Mouse (Mus musculus): ENCODE data around the gene Chd4. TPM values are rescaled to one million over a fixed set of nuclear protein-coding genes. Genes with fewer than 3 reads are reported as not detected.

Gene Chd4
- polyA plus RNA-seq, 1 experiment from 2014 or later, result 66.6 TPM

GRCm38 (mm10) chr6:125097951-125098350, 2.2 kb downstream of the Chd4 start:
- Histone ChIP-seq H3K4me3 (ENCODE audit: low read length) (peak overlapping the region; percentile 86), H3K4me2 (ENCODE audit: low read length) (peak overlapping the region; percentile 91), H3K9ac (ENCODE audit: low read depth, low read length) (peak overlapping the region; percentile 95), H3K36me3 (ENCODE audit: control insufficient read depth, insufficient read depth, low read length) (peaks cover 27% of the 10 kb centered on the region), H3K27me3 (replicated peaks; ENCODE audit: control insufficient read depth, insufficient read depth, low read length) (no peaks in the 10 kb centered on the region), H3K9me3 (ENCODE audit: control insufficient read depth, low read length) (no peaks in the 10 kb centered on the region), H3K27ac (ENCODE audit: low read depth, low read length) (no peak overlapping the region), H3K4me1 (ENCODE audit: control insufficient read depth, insufficient read depth, low read depth, low read length) (peaks cover 35% of the 10 kb centered on the region)
- no peak for ATAC-seq
- whole genome bisulfite sequencing, result 51% methylated on average over 8 of the region's 8 CpGs

- no peaks in the 10 kb centered on the region for H3K9me3 ChIP-seq (ENCODE audit: control insufficient read depth, low read length)
- H3K36me3 ChIP-seq (ENCODE audit: control insufficient read depth, insufficient read depth, low read length), result peaks cover 28% of the 10 kb centered on the region
- 34% methylated on average over 3 of the region's 3 CpGs for WGBS
- H3K4me1 ChIP-seq (ENCODE audit: control insufficient read depth, insufficient read depth, low read depth, low read length), result peaks cover 35% of the 10 kb centered on the region
- H3K9ac ChIP-seq (ENCODE audit: low read depth, low read length), result peak overlapping the region; percentile 95
- peak overlapping the region; percentile 86 for H3K4me3 ChIP-seq (ENCODE audit: low read length)
- no peaks in the 10 kb centered on the region for H3K27me3 ChIP-seq (replicated peaks; ENCODE audit: control insufficient read depth, insufficient read depth, low read length)
- peak overlapping the region; percentile 91 for H3K4me2 ChIP-seq (ENCODE audit: low read length)
- peak overlapping the region; percentile 14; the same call in 1 of the 2 replicates for H3K27ac ChIP-seq (ENCODE audit: low read depth, low read length)
- no peak for ATAC-seq
These were observed 2.7 kb downstream of the Chd4 start for GRCm38 (mm10) chr6:125098513-125098912.

DNA sequence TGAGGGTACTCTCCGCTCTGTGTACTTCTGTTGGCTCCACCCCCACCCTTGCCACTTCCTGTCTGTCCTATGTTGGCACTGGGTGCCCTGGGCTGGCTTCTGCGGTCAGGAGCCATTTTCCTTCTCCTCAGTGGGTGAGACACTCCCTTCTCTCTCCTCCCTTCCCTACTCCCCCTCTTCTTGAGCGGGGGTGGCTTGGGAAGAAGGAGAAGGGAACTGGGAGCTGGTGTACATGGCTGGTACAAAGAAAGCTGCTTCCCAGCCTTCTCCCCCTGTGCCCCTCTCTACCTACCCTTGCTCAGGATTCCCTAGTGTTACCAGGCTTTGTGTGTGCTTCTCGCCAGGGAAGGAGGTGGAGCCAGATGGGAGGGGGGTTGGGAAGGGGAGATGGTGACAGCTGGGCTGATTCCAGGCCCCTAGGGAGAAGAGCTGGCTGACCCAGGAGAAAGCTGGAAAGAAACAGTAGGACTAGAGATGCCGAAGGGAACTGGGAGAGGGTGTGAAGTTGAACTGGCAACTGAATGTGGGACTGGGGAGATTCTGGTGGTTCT, 3.7 kb downstream of the Chd4 start:
- Histone ChIP-seq H3K4me1 (ENCODE audit: control insufficient read depth, insufficient read depth, low read depth, low read length) (peaks cover 35% of the 10 kb centered on the region), H3K36me3 (ENCODE audit: control insufficient read depth, insufficient read depth, low read length) (peaks cover 29% of the 10 kb centered on the region), H3K4me3 (ENCODE audit: low read length) (peak overlapping the region; percentile 16), H3K27ac (ENCODE audit: low read depth, low read length) (peak overlapping the region; percentile 72), H3K9ac (ENCODE audit: low read depth, low read length) (peak overlapping the region; percentile 19), H3K27me3 (replicated peaks; ENCODE audit: control insufficient read depth, insufficient read depth, low read length) (no peaks in the 10 kb centered on the region), H3K4me2 (ENCODE audit: low read length) (peak overlapping the region; percentile 91), H3K9me3 (ENCODE audit: control insufficient read depth, low read length) (no peaks in the 10 kb centered on the region)
- 26% methylated on average over 4 of the region's 5 CpGs for WGBS
- no peak for ATAC-seq

DNA sequence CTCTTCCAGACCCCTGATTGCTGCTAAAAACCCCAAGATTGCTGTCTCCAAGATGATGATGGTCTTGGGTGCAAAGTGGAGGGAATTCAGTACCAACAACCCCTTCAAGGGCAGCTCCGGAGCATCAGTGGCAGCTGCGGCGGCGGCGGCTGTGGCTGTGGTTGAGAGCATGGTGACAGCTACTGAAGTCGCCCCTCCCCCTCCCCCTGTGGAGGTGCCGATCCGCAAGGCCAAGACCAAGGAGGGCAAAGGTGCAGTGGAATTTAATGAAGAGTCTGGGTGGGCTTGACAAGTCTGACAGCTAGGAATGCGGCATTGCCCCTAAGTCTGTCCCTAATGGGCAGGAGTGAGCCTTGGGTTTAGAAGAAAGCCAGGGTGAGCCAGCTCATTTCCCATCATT, 5.7 kb downstream of the Chd4 start:
- Histone ChIP-seq H3K4me3 (ENCODE audit: low read length) (no peak overlapping the region), H3K27me3 (replicated peaks; ENCODE audit: control insufficient read depth, insufficient read depth, low read length) (no peaks in the 10 kb centered on the region), H3K27ac (ENCODE audit: low read depth, low read length) (no peak overlapping the region), H3K4me1 (ENCODE audit: control insufficient read depth, insufficient read depth, low read depth, low read length) (peaks cover 31% of the 10 kb centered on the region), H3K9ac (ENCODE audit: low read depth, low read length) (no peak overlapping the region), H3K4me2 (ENCODE audit: low read length) (no peak overlapping the region), H3K9me3 (ENCODE audit: control insufficient read depth, low read length) (no peaks in the 10 kb centered on the region), H3K36me3 (ENCODE audit: control insufficient read depth, insufficient read depth, low read length) (peaks cover 44% of the 10 kb centered on the region)
- no peak for ATAC-seq
- 79% methylated on average over 7 of the region's 9 CpGs for WGBS

- Histone ChIP-seq H3K4me3 (ENCODE audit: low read length) (no peak overlapping the region), H3K27ac (ENCODE audit: low read depth, low read length) (no peak overlapping the region), H3K9ac (ENCODE audit: low read depth, low read length) (no peak overlapping the region), H3K4me2 (ENCODE audit: low read length) (no peak overlapping the region), H3K4me1 (ENCODE audit: control insufficient read depth, insufficient read depth, low read depth, low read length) (peaks cover 11% of the 10 kb centered on the region), H3K9me3 (ENCODE audit: control insufficient read depth, low read length) (no peaks in the 10 kb centered on the region), H3K36me3 (ENCODE audit: control insufficient read depth, insufficient read depth, low read length) (peaks cover 70% of the 10 kb centered on the region), H3K27me3 (replicated peaks; ENCODE audit: control insufficient read depth, insufficient read depth, low read length) (no peaks in the 10 kb centered on the region)
- 95% methylated on average over 4 of the region's 4 CpGs for WGBS
- no peak for ATAC-seq
These were observed 8.4 kb downstream of the Chd4 start for GRCm38 (mm10) chr6:125104223-125104622.

- H3K27ac ChIP-seq (ENCODE audit: low read depth, low read length), result no peak overlapping the region
- 96% methylated on average over 2 of the region's 2 CpGs for WGBS
These were observed 11.9 kb downstream of the Chd4 start for GRCm38 (mm10) chr6:125107705-125108104.

DNA sequence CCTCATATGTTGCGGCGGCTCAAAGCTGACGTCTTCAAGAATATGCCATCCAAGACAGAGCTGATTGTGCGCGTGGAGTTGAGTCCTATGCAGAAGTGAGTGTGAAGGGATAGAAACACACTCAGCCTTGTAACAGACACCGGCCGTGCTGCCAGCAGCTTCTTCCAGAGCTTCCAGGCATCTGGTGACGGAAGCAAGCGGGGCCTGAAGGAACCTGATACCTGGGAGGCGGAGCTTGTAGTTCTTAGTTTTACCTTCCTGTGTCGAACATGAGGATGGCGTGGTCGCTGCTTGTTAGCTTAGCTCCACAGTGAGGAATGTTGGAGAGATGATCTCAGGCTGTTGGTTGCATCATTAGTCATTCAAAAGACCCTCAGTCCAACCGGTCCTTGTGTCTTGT, 13.6 kb downstream of the Chd4 start:
- Histone ChIP-seq H3K4me2 (ENCODE audit: low read length) (no peak overlapping the region), H3K36me3 (ENCODE audit: control insufficient read depth, insufficient read depth, low read length) (peaks cover 82% of the 10 kb centered on the region), H3K4me1 (ENCODE audit: control insufficient read depth, insufficient read depth, low read depth, low read length) (no peaks in the 10 kb centered on the region), H3K27me3 (replicated peaks; ENCODE audit: control insufficient read depth, insufficient read depth, low read length) (no peaks in the 10 kb centered on the region), H3K9me3 (ENCODE audit: control insufficient read depth, low read length) (no peaks in the 10 kb centered on the region), H3K4me3 (ENCODE audit: low read length) (no peak overlapping the region), H3K27ac (ENCODE audit: low read depth, low read length) (no peak overlapping the region), H3K9ac (ENCODE audit: low read depth, low read length) (no peak overlapping the region)
- 94% methylated on average over 14 of the region's 14 CpGs for WGBS
- ATAC-seq, result no peak

More at GRCm38 (mm10) chr6:125107705-125108104, 11.9 kb downstream of the Chd4 start:
- Histone ChIP-seq H3K27me3 (replicated peaks; ENCODE audit: control insufficient read depth, insufficient read depth, low read length) (no peaks in the 10 kb centered on the region), H3K9ac (ENCODE audit: low read depth, low read length) (no peak overlapping the region), H3K36me3 (ENCODE audit: control insufficient read depth, insufficient read depth, low read length) (peaks cover 74% of the 10 kb centered on the region), H3K4me2 (ENCODE audit: low read length) (no peak overlapping the region), H3K4me1 (ENCODE audit: control insufficient read depth, insufficient read depth, low read depth, low read length) (no peaks in the 10 kb centered on the region), H3K9me3 (ENCODE audit: control insufficient read depth, low read length) (no peaks in the 10 kb centered on the region), H3K4me3 (ENCODE audit: low read length) (no peak overlapping the region)
- ATAC-seq, result no peak

DNA sequence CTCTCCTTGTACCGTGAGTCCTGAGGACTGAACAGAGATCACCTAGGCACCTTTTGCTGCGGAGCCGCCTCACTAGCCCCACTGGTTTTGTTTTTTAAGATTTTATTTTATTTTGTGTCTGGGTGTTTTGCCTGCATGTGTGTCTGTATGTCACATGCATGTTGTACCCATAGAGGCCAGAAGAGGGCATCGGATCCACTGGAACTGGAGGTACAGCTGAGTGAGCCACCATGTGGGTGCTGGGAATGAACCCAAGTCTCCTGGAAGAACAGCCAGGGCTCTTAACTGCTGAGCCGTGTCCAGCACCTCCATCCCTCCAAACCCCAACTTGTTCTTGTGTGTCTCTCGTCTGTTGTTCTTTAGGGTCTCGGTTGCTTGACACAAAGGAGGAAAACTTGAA, 15.1 kb downstream of the Chd4 start:
- no peak overlapping the region for H3K27ac ChIP-seq (ENCODE audit: low read depth, low read length)
- no peak overlapping the region for H3K4me3 ChIP-seq (ENCODE audit: low read length)
- no peak overlapping the region for H3K9ac ChIP-seq (ENCODE audit: low read depth, low read length)
- H3K4me1 ChIP-seq (ENCODE audit: control insufficient read depth, insufficient read depth, low read depth, low read length), result no peaks in the 10 kb centered on the region
- no peak overlapping the region for H3K4me2 ChIP-seq (ENCODE audit: low read length)
- no peaks in the 10 kb centered on the region for H3K27me3 ChIP-seq (replicated peaks; ENCODE audit: control insufficient read depth, insufficient read depth, low read length)
- 88% methylated on average over 7 of the region's 7 CpGs for WGBS
- ATAC-seq, result no peak
- H3K36me3 ChIP-seq (ENCODE audit: control insufficient read depth, insufficient read depth, low read length), result peaks cover 78% of the 10 kb centered on the region
- H3K9me3 ChIP-seq (ENCODE audit: control insufficient read depth, low read length), result no peaks in the 10 kb centered on the region

DNA sequence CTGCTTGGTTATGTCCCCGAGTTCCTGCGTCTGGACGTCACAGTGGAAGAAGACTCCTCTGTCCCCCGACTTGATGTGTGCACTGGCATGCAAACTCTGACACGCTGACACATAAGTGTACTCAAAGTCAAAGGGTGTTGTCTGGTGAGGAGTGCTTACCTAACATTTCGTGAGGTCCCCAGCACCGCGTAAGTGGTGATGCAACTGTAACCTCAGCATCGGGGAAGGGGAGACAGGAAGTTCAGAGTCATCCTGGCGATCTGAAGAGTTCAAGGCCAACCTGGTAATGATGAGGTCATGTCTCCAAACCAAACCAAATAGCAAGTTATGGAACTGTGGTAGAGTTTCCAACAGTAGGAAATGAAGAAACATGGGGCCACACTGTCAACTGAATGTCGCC, 16.8 kb downstream of the Chd4 start:
- no peaks in the 10 kb centered on the region for H3K9me3 ChIP-seq (ENCODE audit: control insufficient read depth, low read length)
- no peaks in the 10 kb centered on the region for H3K4me1 ChIP-seq (ENCODE audit: control insufficient read depth, insufficient read depth, low read depth, low read length)
- H3K9ac ChIP-seq (ENCODE audit: low read depth, low read length), result no peak overlapping the region
- no peaks in the 10 kb centered on the region for H3K27me3 ChIP-seq (replicated peaks; ENCODE audit: control insufficient read depth, insufficient read depth, low read length)
- WGBS, result 90% methylated on average over 11 of the region's 11 CpGs
- no peak for ATAC-seq
- no peak overlapping the region for H3K4me2 ChIP-seq (ENCODE audit: low read length)
- no peak overlapping the region for H3K4me3 ChIP-seq (ENCODE audit: low read length)
- no peak overlapping the region for H3K27ac ChIP-seq (ENCODE audit: low read depth, low read length)
- peaks cover 75% of the 10 kb centered on the region for H3K36me3 ChIP-seq (ENCODE audit: control insufficient read depth, insufficient read depth, low read length)

GRCm38 (mm10) chr6:125119387-125119786, 23.6 kb downstream of the Chd4 start:
- peaks cover 80% of the 10 kb centered on the region for H3K36me3 ChIP-seq (ENCODE audit: control insufficient read depth, insufficient read depth, low read length)
- no peaks in the 10 kb centered on the region for H3K9me3 ChIP-seq (ENCODE audit: control insufficient read depth, low read length)
- no peak overlapping the region for H3K4me2 ChIP-seq (ENCODE audit: low read length)
- H3K9ac ChIP-seq (ENCODE audit: low read depth, low read length), result no peak overlapping the region
- no peak overlapping the region for H3K27ac ChIP-seq (ENCODE audit: low read depth, low read length)
- no peak for ATAC-seq
- WGBS, result 95% methylated on average over 8 of the region's 8 CpGs
- H3K4me1 ChIP-seq (ENCODE audit: control insufficient read depth, insufficient read depth, low read depth, low read length), result no peaks in the 10 kb centered on the region
- H3K4me3 ChIP-seq (ENCODE audit: low read length), result no peak overlapping the region
- no peaks in the 10 kb centered on the region for H3K27me3 ChIP-seq (replicated peaks; ENCODE audit: control insufficient read depth, insufficient read depth, low read length)
